Mouse (Mus musculus) cortical plate, adult 2 months (tissue): ENCODE measurements around the gene Gm4181.
"Not testable (repeated sequence)": the region's sequence is repeated elsewhere in the genome, so short reads cannot be mapped to it uniquely, and the experiment has no call there.

Experiments used
- CTCF ChIP-seq: fragments of 200-500 bp; IDR thresholded peaks from 2 replicates; pipeline ENCODE4 v1.5.1; 2011; ENCODE audit warnings: mild to moderate bottlenecking, control low read depth, low read length; ENCODE audit not compliant: insufficient read depth; ENCODE audit errors: extremely low read depth
- POLR2A ChIP-seq: fragments of 200-500 bp; IDR thresholded peaks from 2 replicates; pipeline ENCODE4 v1.6.1; 2011; ENCODE audit warnings: mild to moderate bottlenecking, low read length, control low read depth; ENCODE audit not compliant: insufficient read depth; ENCODE audit errors: extremely low read depth

GRCm38 (mm10) chr14:51592039-51592438 is 43.4 kb downstream of the Gm4181 start, which contains the start of gene Gm17174:
- not testable (repeated sequence) for TF ChIP-seq CTCF, POLR2A
